Mouse (Mus musculus): ENCODE data around the gene Sfi1. TPM values are rescaled to one million over a fixed set of nuclear protein-coding genes. Genes with fewer than 3 reads are reported as not detected.
"Not testable (repeated sequence)": the region's sequence is repeated elsewhere in the genome, so short reads cannot be mapped to it uniquely, and the experiment has no call there.

The Sfi1 gene
- total RNA-seq, 2 experiments from 2014 or later = 50.4 to 62.5 TPM

- DNase-seq (ENCODE audit: low spot score in 2 of 2) = not testable (repeated sequence)
Measured at GRCm38 (mm10) chr11:3149471-3149870, 43.8 kb downstream of the Sfi1 start.

- not testable (repeated sequence) for DNase-seq (ENCODE audit: low spot score in 2 of 2)
Measured at GRCm38 (mm10) chr11:3146806-3147205, 46.5 kb downstream of the Sfi1 start.

GRCm38 (mm10) chr11:3145359-3146165 lies 47.7 kb downstream of the Sfi1 start:
- DNase-seq (ENCODE audit: low spot score in 2 of 2) = not testable (repeated sequence)

- not testable (repeated sequence) for DNase-seq (ENCODE audit: low spot score in 2 of 2)
Measured at GRCm38 (mm10) chr11:3143984-3144383, 49.3 kb downstream of the Sfi1 start.

GRCm38 (mm10) chr11:3142413-3142812 lies 50.9 kb downstream of the Sfi1 start:
- peak; percentile 81 to 89 for DNase-seq (ENCODE audit: low spot score in 2 of 2)

GRCm38 (mm10) chr11:3140967-3141535 lies 52.2 kb downstream of the Sfi1 start:
- not testable (repeated sequence) for DNase-seq (ENCODE audit: low spot score in 2 of 2)

GRCm38 (mm10) chr11:3138323-3138722 lies 54.9 kb downstream of the Sfi1 start:
- DNase-seq (ENCODE audit: low spot score in 2 of 2) = peak in 1 of 2 experiments; percentile 44

GRCm38 (mm10) chr11:3137279-3137678 lies 56.0 kb downstream of the Sfi1 start:
- DNase-seq (ENCODE audit: low spot score in 2 of 2) = peak; percentile 51 to 58

- DNase-seq (ENCODE audit: low spot score in 2 of 2) = not testable (repeated sequence)
Measured at GRCm38 (mm10) chr11:3135956-3136355, 57.3 kb downstream of the Sfi1 start.

GRCm38 (mm10) chr11:3135391-3135790 lies 57.9 kb downstream of the Sfi1 start:
- DNase-seq (ENCODE audit: low spot score in 2 of 2) = not testable (repeated sequence)

GRCm38 (mm10) chr11:3133360-3133759 lies 59.9 kb downstream of the Sfi1 start:
- DNase-seq (ENCODE audit: low spot score in 2 of 2) = not testable (repeated sequence)

- not testable (repeated sequence) for DNase-seq (ENCODE audit: low spot score in 2 of 2)
Measured at GRCm38 (mm10) chr11:3132957-3133356, 60.3 kb downstream of the Sfi1 start.

GRCm38 (mm10) chr11:3132001-3132400 lies 61.3 kb downstream of the Sfi1 start:
- peak; percentile 63 to 80 for DNase-seq (ENCODE audit: low spot score in 2 of 2)

GRCm38 (mm10) chr11:3129852-3130251 lies 63.4 kb downstream of the Sfi1 start:
- peak; percentile 81 to 88 for DNase-seq (ENCODE audit: low spot score in 2 of 2)

- not testable (repeated sequence) for DNase-seq (ENCODE audit: low spot score in 2 of 2)
Measured at GRCm38 (mm10) chr11:3129276-3129675, 64.0 kb downstream of the Sfi1 start.

- peak in 1 of 2 experiments; percentile 64 for DNase-seq (ENCODE audit: low spot score in 2 of 2)
Measured at GRCm38 (mm10) chr11:3127303-3127795, 65.9 kb downstream of the Sfi1 start.

- DNase-seq (ENCODE audit: low spot score in 2 of 2) = peak; percentile 99 to 100
Measured at GRCm38 (mm10) chr11:3126478-3127302, 66.6 kb downstream of the Sfi1 start.

- DNase-seq (ENCODE audit: low spot score in 2 of 2) = not testable (repeated sequence)
Measured at GRCm38 (mm10) chr11:3125922-3126321, 67.3 kb downstream of the Sfi1 start.

GRCm38 (mm10) chr11:3124932-3125810 lies 68.1 kb downstream of the Sfi1 start:
- DNase-seq (ENCODE audit: low spot score in 2 of 2) = not testable (repeated sequence)

GRCm38 (mm10) chr11:3114403-3114802 lies 78.9 kb downstream of the Sfi1 start:
- DNase-seq (ENCODE audit: low spot score in 2 of 2) = no peak
